Mouse (Mus musculus) spleen, adult 2 months (tissue): ENCODE results near the gene Xrcc6. TPM values are rescaled to one million over a fixed set of nuclear protein-coding genes. Genes with fewer than 3 reads are reported as not detected.

ENCODE experiments used
- DNase-seq, 2 experiments: peaks; one replicate each; pipeline versions ENCODE4 v3.0.0 to v3.0.0-alpha.2; 2012 to 2021; ENCODE audit warnings: low spot score in 2 of 2, low read depth in 1 of 2
- H3K27ac ChIP-seq: fragments of 200-500 bp; 2 replicates; pipeline ENCODE4 v1.5.1; 2012; ENCODE audit warnings: low read length, inconsistent platforms; ENCODE audit not compliant: insufficient read depth
- H3K27me3 ChIP-seq: fragments of 200-500 bp; 2 replicates; pipeline ENCODE4 v1.6.1; 2012; ENCODE audit warnings: mild to moderate bottlenecking, moderate library complexity, low read length, inconsistent platforms; ENCODE audit not compliant: control insufficient read depth, insufficient read depth
- H3K36me3 ChIP-seq: fragments of 200-500 bp; 2 replicates; pipeline ENCODE4 v1.6.1; 2012; ENCODE audit warnings: mild to moderate bottlenecking, low read length, inconsistent platforms; ENCODE audit not compliant: control insufficient read depth, insufficient read depth
- H3K4me1 ChIP-seq: fragments of 200-500 bp; 2 replicates; pipeline ENCODE4 v1.6.1; 2011; ENCODE audit warnings: inconsistent platforms; ENCODE audit not compliant: control insufficient read depth, insufficient read depth, insufficient read length
- H3K4me3 ChIP-seq: fragments of 200-500 bp; 2 replicates; pipeline ENCODE4 v1.5.1; 2011; ENCODE audit warnings: mild to moderate bottlenecking, inconsistent platforms; ENCODE audit not compliant: insufficient read depth, insufficient read length; ENCODE audit errors: extremely low read depth
- CTCF ChIP-seq: fragments of 200-500 bp; IDR thresholded peaks from 2 replicates; pipeline ENCODE4 v1.5.1; 2011; ENCODE audit warnings: mild to moderate bottlenecking, inconsistent platforms; ENCODE audit not compliant: insufficient read depth, insufficient read length, insufficient replicate concordance; ENCODE audit errors: extremely low read depth
- POLR2A ChIP-seq: fragments of 200-500 bp; IDR thresholded peaks from 2 replicates; pipeline ENCODE4 v1.6.1; 2011; ENCODE audit warnings: low read depth, low read length, inconsistent platforms
- WGBS: fragments of 180-500 bp; shearing (Covaris S2); methylation state at CpG from one replicate; pipeline ENCODE4 v1.1.7; 2018; 5-methylcytosine and 5-hydroxymethylcytosine counted together
- polyA plus RNA-seq: library from polyadenylated mRNA; depleted of rRNA; stranded (reverse); fragments of >200 nt; gene quantifications from 2 replicates; pipeline ENCODE4 v1.2.3, GENCODE M21; 2012

The Xrcc6 gene
- polyA plus RNA-seq, 1 experiment, result 11.8 TPM

DNA sequence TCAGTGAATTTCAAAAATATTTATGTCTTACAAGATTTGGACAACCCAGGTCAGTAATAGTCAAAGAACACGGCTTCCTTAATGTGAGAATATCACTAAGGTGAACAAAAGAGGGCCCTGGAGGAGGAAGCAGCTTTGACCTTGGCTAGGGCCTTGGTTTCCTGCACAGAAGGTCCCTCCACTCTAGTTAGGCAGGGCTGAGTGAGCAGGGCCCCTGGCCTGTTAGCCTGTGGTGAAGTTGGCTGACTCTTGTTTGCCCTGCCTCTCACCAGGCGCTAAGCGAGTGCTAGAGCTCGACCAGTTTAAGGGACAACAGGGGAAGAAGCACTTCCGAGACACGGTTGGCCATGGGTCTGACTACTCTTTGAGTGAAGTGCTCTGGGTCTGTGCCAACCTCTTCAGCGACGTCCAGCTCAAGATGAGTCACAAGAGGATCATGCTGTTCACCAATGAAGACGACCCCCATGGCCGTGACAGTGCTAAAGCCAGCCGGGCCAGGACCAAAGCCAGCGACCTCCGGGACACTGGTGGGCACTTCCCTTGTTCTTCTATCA, 35.0 kb downstream of the Xrcc6 start:
- H3K36me3 ChIP-seq, result peaks cover 6% of the 10 kb centered on the region

GRCm38 (mm10) chr15:82023965-82024635, 36.5 kb downstream of the Xrcc6 start:
- Histone ChIP-seq H3K4me1 (peaks cover 4% of the 10 kb centered on the region; the same call in 1 of the 2 replicates), H3K4me3 (no peak overlapping the region), H3K27ac (no peak overlapping the region), H3K36me3 (peaks cover 10% of the 10 kb centered on the region), H3K27me3 (no peaks in the 10 kb centered on the region)
- no peak for DNase-seq
- no peak for TF ChIP-seq CTCF
- TF ChIP-seq POLR2A, result no peak
- WGBS, result 62% methylated on average over 6 of the region's 6 CpGs

More for the DNA sequence above, 35.0 kb downstream of the Xrcc6 start:
- TF ChIP-seq POLR2A, result no peak
- TF ChIP-seq CTCF, result no peak
- no peak overlapping the region for H3K4me3 ChIP-seq
- no peak for DNase-seq
- H3K27ac ChIP-seq, result peak overlapping the region; percentile 10
- H3K4me1 ChIP-seq, result peaks cover 4% of the 10 kb centered on the region; the same call in 1 of the 2 replicates
- WGBS, result 38% methylated on average over 13 of the region's 13 CpGs
- H3K27me3 ChIP-seq, result no peaks in the 10 kb centered on the region

GRCm38 (mm10) chr15:82027276-82027675, 39.6 kb downstream of the Xrcc6 start:
- 39% methylated on average over 7 of the region's 7 CpGs for WGBS
- peaks cover 27% of the 10 kb centered on the region for H3K36me3 ChIP-seq

DNA sequence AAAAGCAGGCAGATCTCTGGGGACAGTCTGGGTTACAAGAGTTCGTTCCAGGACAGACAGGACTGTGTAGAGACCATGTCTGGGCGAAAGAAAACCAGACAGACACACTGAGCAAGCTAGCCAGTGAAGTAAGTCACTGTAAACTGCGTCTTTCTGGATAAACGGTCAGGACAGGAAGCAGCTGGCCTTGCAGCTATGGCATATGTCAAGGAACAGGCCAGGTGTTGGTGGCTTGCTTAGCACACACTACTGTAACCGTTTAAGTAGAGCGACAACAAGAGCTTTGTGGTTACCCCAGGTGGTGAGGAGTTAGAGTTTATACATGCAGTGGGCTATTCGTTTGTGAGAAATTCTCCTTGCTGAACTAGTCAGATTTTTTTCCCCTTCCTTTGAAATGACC, 40.1 kb downstream of the Xrcc6 start:
- 25% methylated on average over 7 of the region's 7 CpGs for WGBS
- no peaks in the 10 kb centered on the region for H3K27me3 ChIP-seq
- peaks cover 27% of the 10 kb centered on the region for H3K36me3 ChIP-seq
- H3K4me3 ChIP-seq, result no peak overlapping the region
- TF ChIP-seq POLR2A (no peak), CTCF (no peak)
- peaks cover 4% of the 10 kb centered on the region; the same call in 1 of the 2 replicates for H3K4me1 ChIP-seq
- no peak for DNase-seq
- peak overlapping the region; percentile 25; the same call in 1 of the 2 replicates for H3K27ac ChIP-seq

More at GRCm38 (mm10) chr15:82027276-82027675, 39.6 kb downstream of the Xrcc6 start:
- Histone ChIP-seq H3K4me3 (no peak overlapping the region), H3K4me1 (peaks cover 4% of the 10 kb centered on the region; the same call in 1 of the 2 replicates), H3K27ac (peak overlapping the region; percentile 25; the same call in 1 of the 2 replicates), H3K27me3 (no peaks in the 10 kb centered on the region)
- no peak for DNase-seq
- TF ChIP-seq CTCF (no peak), POLR2A (no peak)

DNA sequence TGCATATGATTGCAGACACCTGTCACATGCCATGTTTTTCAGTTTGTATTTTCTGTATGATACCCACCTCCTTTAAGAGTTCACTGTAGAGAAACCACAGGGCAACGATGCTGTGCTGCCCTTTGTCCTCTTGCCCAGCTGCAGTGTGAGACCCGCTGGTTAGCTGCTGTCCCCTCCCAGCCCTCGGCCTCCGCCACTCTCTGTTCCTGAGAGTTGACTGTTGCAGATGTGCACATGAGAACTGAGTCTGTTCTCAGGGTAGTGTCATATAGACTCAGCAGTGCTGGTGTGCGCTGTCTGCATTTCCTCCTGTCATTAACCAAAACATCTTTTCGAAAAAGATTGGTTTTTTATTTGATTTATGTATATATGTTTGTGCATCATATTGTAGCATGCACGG, 44.8 kb downstream of the Xrcc6 start:
- H3K36me3 ChIP-seq, result peaks cover 26% of the 10 kb centered on the region
- no peaks in the 10 kb centered on the region for H3K27me3 ChIP-seq
- H3K4me3 ChIP-seq, result no peak overlapping the region
- WGBS, result 53% methylated on average over 7 of the region's 7 CpGs
- H3K4me1 ChIP-seq, result peaks cover 1% of the 10 kb centered on the region; the same call in 1 of the 2 replicates
- no peak overlapping the region for H3K27ac ChIP-seq
- no peak for DNase-seq
- TF ChIP-seq CTCF (no peak), POLR2A (no peak)

DNA sequence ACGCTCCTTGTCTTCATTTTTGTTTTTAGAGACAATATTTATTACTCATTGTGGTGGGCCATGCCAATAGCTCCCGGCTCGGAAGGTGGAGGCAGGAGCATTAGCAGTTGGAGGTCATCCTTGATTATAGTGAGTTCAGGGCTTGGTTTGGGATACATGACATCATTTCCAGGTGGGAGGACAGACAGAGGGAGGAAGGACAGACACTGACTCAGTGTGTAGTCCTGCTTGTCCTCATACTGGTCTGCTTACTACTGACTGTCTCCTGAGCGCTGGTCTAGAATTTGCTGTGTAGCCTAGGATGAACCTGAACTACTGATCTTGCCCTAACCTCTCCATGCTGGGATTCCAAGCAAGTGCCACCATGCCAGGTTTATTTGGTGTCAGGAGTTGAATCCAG, 46.1 kb downstream of the Xrcc6 start, which contains the start of gene Desi1:
TSS of gene Desi1 (minus strand) at position 101 of the 400 bp plus-strand sequence.
- Histone ChIP-seq H3K27ac (no peak within 1 kb of the TSS), H3K4me1 (no peaks in the 10 kb centered on the region), H3K27me3 (no peaks in the 10 kb centered on the region), H3K36me3 (peaks cover 28% of the 10 kb centered on the region), H3K4me3 (no peak within 1 kb of the TSS)
- 92% methylated on average over 4 of the region's 4 CpGs for WGBS
- DNase-seq, result no peak
- TF ChIP-seq CTCF (no peak), POLR2A (no peak)
